Mouse (Mus musculus) forebrain, embryonic 11.5 days (tissue): ENCODE results near the gene Etv2. TPM values are rescaled to one million over a fixed set of nuclear protein-coding genes. Genes with fewer than 3 reads are reported as not detected.

Source experiments
- ATAC-seq: fragments of 200-750 bp; cut with Nextera tagmentation; replicated peaks from 2 replicates; pipeline ENCODE4 v1.8.0; 2017; ENCODE audit warnings: moderate TSS enrichment; ENCODE audit not compliant: low FRiP score
- DNase-seq: peaks from one replicate; pipeline ENCODE4 v3.0.0-alpha.2; 2017; ENCODE audit warnings: low spot score
- H3K27ac ChIP-seq: fragments of 300-500 bp; sonication (generic); 2 replicates; pipeline ENCODE4 v1.5.1; 2014; ENCODE audit warnings: low read depth, low read length
- H3K27me3 ChIP-seq: fragments of 300-500 bp; sonication (generic); 2 replicates; pipeline ENCODE4 v1.6.1; 2014; ENCODE audit warnings: mild to moderate bottlenecking, low read length, mixed read lengths; ENCODE audit not compliant: control insufficient read depth, insufficient read depth
- H3K36me3 ChIP-seq: fragments of 300-500 bp; sonication (generic); 2 replicates; pipeline ENCODE4 v1.6.1; 2014; ENCODE audit warnings: mild to moderate bottlenecking, low read length, moderate library complexity, mixed read lengths; ENCODE audit not compliant: control insufficient read depth, insufficient read depth
- H3K4me1 ChIP-seq: fragments of 300-500 bp; sonication (generic); replicated peaks from 2 replicates; pipeline ENCODE4 v1.6.1; 2014; ENCODE audit warnings: low read length, mixed read lengths; ENCODE audit not compliant: control insufficient read depth, insufficient read depth
- H3K4me2 ChIP-seq: fragments of 300-500 bp; sonication (generic); 2 replicates; pipeline ENCODE4 v1.6.1; 2014; ENCODE audit warnings: low read depth, mild to moderate bottlenecking, low read length, moderate library complexity, mixed read lengths; ENCODE audit not compliant: severe bottlenecking
- H3K4me3 ChIP-seq: fragments of 300-500 bp; sonication (generic); 2 replicates; pipeline ENCODE4 v1.5.1; 2014; ENCODE audit warnings: low read depth, low read length
- H3K9ac ChIP-seq: fragments of 300-500 bp; sonication (generic); 2 replicates; pipeline ENCODE4 v1.6.1; 2014; ENCODE audit warnings: low read length
- H3K9me3 ChIP-seq: fragments of 300-500 bp; sonication (generic); 2 replicates; pipeline ENCODE4 v1.6.1; 2016; ENCODE audit warnings: low read length, mixed read lengths; ENCODE audit not compliant: control insufficient read depth
- WGBS: fragments of 180-500 bp; shearing (Covaris S2); extraction: QIAGEN DNeasy Blood & Tissue Kit; methylation state at CpG from one replicate; pipeline ENCODE4 v1.1.7; 2014; 5-methylcytosine and 5-hydroxymethylcytosine counted together
- polyA plus RNA-seq: library from polyadenylated mRNA; unstranded; fragments of >200 nt; fragmentation: Nextera tagmentation; extraction: Ambion mirVana; gene quantifications from 2 replicates; pipeline ENCODE4 v1.2.1, GENCODE M21; 2014

Gene Etv2
- polyA plus RNA-seq, 1 experiment from 2014 or later = not detected

GRCm38 (mm10) chr7:30619202-30619601 lies 16.4 kb downstream of the Etv2 start:
- no peaks in the 10 kb centered on the region for H3K4me1 ChIP-seq
- no peak overlapping the region for H3K4me3 ChIP-seq
- H3K27me3 ChIP-seq = no peaks in the 10 kb centered on the region
- H3K36me3 ChIP-seq = peaks cover 3% of the 10 kb centered on the region; the same call in 1 of the 2 replicates
- H3K9me3 ChIP-seq = no peaks in the 10 kb centered on the region
- ATAC-seq (no peak), DNase-seq (no peak)
- H3K27ac ChIP-seq = no peak overlapping the region
- H3K4me2 ChIP-seq = no peak overlapping the region
- H3K9ac ChIP-seq = no peak overlapping the region
- 92% methylated on average over 3 of the region's 3 CpGs for WGBS

GRCm38 (mm10) chr7:30618658-30619057 lies 17.0 kb downstream of the Etv2 start:
- Histone ChIP-seq H3K4me2 (no peak overlapping the region), H3K9me3 (no peaks in the 10 kb centered on the region), H3K36me3 (peaks cover 3% of the 10 kb centered on the region; the same call in 1 of the 2 replicates), H3K27ac (no peak overlapping the region), H3K4me1 (no peaks in the 10 kb centered on the region), H3K4me3 (no peak overlapping the region), H3K27me3 (no peaks in the 10 kb centered on the region), H3K9ac (no peak overlapping the region)
- ATAC-seq (no peak), DNase-seq (no peak)
- WGBS = 94% methylated on average over 9 of the region's 9 CpGs

- no peak overlapping the region for H3K4me3 ChIP-seq
- WGBS = 55% methylated on average over 5 of the region's 5 CpGs
- H3K9me3 ChIP-seq = no peaks in the 10 kb centered on the region
- peaks cover 3% of the 10 kb centered on the region; the same call in 1 of the 2 replicates for H3K36me3 ChIP-seq
- no peak overlapping the region for H3K27ac ChIP-seq
- no peak overlapping the region for H3K9ac ChIP-seq
- DNase-seq = no peak
- no peak for ATAC-seq
- H3K4me2 ChIP-seq = no peak overlapping the region
- no peaks in the 10 kb centered on the region for H3K4me1 ChIP-seq
- no peaks in the 10 kb centered on the region for H3K27me3 ChIP-seq
Measured at GRCm38 (mm10) chr7:30615049-30615760, 20.4 kb downstream of the Etv2 start.

GRCm38 (mm10) chr7:30614454-30614853 lies 21.2 kb downstream of the Etv2 start:
- H3K27me3 ChIP-seq = no peaks in the 10 kb centered on the region
- no peak overlapping the region for H3K9ac ChIP-seq
- no peak overlapping the region for H3K4me3 ChIP-seq
- 88% methylated on average over 2 of the region's 2 CpGs for WGBS
- no peak overlapping the region for H3K27ac ChIP-seq
- H3K4me2 ChIP-seq = no peak overlapping the region
- DNase-seq = no peak
- no peak for ATAC-seq
- no peaks in the 10 kb centered on the region for H3K9me3 ChIP-seq
- no peaks in the 10 kb centered on the region for H3K4me1 ChIP-seq
- H3K36me3 ChIP-seq = peaks cover 3% of the 10 kb centered on the region; the same call in 1 of the 2 replicates

GRCm38 (mm10) chr7:30613529-30614112 lies 22.0 kb downstream of the Etv2 start:
- Histone ChIP-seq H3K4me2 (no peak overlapping the region), H3K27me3 (no peaks in the 10 kb centered on the region), H3K27ac (no peak overlapping the region), H3K9me3 (no peaks in the 10 kb centered on the region), H3K9ac (no peak overlapping the region), H3K4me1 (no peaks in the 10 kb centered on the region), H3K36me3 (peaks cover 3% of the 10 kb centered on the region; the same call in 1 of the 2 replicates), H3K4me3 (no peak overlapping the region)
- WGBS = 22% methylated on average over 14 of the region's 14 CpGs
- DNase-seq (peak; percentile 79), ATAC-seq (peak; percentile 64; the same call in 1 of the 2 replicates)

GRCm38 (mm10) chr7:30612654-30613402 lies 22.8 kb downstream of the Etv2 start, which contains the start of gene Upk1a:
Gene Upk1a (minus strand): TSS chr7:30612847.
- no peaks in the 10 kb centered on the region for H3K27me3 ChIP-seq
- H3K4me2 ChIP-seq = no peak within 1 kb of the TSS
- H3K27ac ChIP-seq = no peak within 1 kb of the TSS
- ATAC-seq (no peak), DNase-seq (no peak)
- H3K36me3 ChIP-seq = peaks cover 2% of the 10 kb centered on the region; the same call in 1 of the 2 replicates
- H3K9ac ChIP-seq = no peak within 1 kb of the TSS
- H3K4me1 ChIP-seq = no peaks in the 10 kb centered on the region
- H3K9me3 ChIP-seq = no peaks in the 10 kb centered on the region
- 82% methylated on average over 8 of the region's 8 CpGs for WGBS
- H3K4me3 ChIP-seq = no peak within 1 kb of the TSS

GRCm38 (mm10) chr7:30610043-30610442 lies 25.6 kb downstream of the Etv2 start:
- no peak overlapping the region for H3K27ac ChIP-seq
- no peak overlapping the region for H3K4me2 ChIP-seq
- no peak for DNase-seq
- 67% methylated on average over 7 of the region's 7 CpGs for WGBS
- ATAC-seq = no peak
- H3K27me3 ChIP-seq = no peaks in the 10 kb centered on the region
- no peaks in the 10 kb centered on the region for H3K9me3 ChIP-seq
- no peak overlapping the region for H3K9ac ChIP-seq
- H3K4me3 ChIP-seq = no peak overlapping the region
- no peaks in the 10 kb centered on the region for H3K36me3 ChIP-seq
- H3K4me1 ChIP-seq = no peaks in the 10 kb centered on the region

GRCm38 (mm10) chr7:30608476-30608875 lies 27.2 kb downstream of the Etv2 start:
- Histone ChIP-seq H3K4me3 (no peak overlapping the region), H3K9me3 (no peaks in the 10 kb centered on the region), H3K36me3 (no peaks in the 10 kb centered on the region), H3K9ac (no peak overlapping the region), H3K27me3 (no peaks in the 10 kb centered on the region), H3K4me2 (no peak overlapping the region), H3K27ac (no peak overlapping the region), H3K4me1 (no peaks in the 10 kb centered on the region)
- 47% methylated on average over 16 of the region's 16 CpGs for WGBS
- DNase-seq = no peak
- ATAC-seq = no peak
